Mouse (Mus musculus) right cerebral cortex, postnatal 25 days (tissue): ENCODE results near the gene Fhl3.

Experiments used
- DNase-seq: peaks from one replicate; pipeline ENCODE4 v3.0.0; 2022

Gene Fhl3

DNA sequence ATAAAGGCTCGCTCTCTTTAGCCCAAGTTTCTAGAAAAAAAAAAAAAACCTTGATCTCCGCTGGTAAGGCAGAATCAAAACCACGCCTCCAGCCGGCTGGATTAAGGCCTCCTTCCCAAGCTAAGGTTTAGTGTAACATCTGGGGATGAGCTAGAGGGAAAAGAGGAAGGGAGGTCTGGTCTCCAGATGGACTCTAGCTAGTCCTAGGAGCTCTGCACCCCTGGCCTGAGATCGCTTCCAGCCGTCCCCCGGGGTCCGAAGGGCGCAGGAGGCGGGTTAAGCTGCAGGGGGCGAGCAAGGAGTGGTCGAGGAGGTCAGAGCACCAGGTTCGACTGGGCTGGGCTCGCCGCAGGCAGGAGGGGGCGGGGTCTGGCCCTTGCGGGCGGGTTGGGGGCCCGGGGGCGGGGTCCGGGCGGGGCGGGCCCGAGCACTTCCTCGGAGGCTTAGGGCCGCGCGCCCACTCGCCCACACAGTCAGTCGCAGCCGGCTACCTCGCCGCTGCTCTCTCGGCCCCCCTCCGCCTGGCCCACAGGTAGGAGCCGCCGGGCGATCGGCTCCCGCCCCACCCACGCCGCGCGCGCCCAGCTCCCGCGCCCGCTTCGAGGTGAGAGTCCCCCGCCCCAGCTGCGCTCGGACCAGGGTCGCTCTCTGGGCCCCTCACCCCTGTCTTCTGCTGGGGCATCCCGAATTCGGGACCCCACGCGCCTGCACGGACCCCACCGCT is at the start of gene Fhl3:
TSS of gene Fhl3 (plus strand) at position 454 of the 724 bp plus-strand sequence.
- DNase-seq, result peak; percentile 24

DNA sequence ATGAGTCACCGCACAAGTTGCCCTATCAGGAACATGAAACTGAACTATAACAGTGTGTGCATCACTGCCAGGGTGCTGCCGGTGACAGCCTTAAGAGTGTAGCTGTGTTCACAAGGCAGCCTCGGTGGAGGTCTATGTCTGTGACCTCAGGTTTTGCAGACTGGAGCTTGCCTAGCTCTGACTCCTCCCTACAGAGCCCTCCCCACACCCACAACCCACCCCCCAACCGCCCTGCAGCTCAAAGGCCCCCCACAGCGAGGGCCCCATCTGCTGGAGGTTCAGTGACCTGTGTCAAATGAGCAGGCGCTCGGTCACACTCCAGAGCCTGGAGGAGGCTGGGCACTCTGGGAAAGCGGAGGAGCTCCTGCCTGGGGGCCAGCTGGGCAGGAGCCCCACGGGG is 47.6 kb upstream of the Fhl3 start:
- DNase-seq, result no peak

- no peak for DNase-seq
Observed at GRCm38 (mm10) chr4:124656518-124656853, 44.0 kb upstream of the Fhl3 start, which contains the start of gene Pou3f1. Gene Pou3f1, plus strand, starts transcription at chr4:124656807.

DNA sequence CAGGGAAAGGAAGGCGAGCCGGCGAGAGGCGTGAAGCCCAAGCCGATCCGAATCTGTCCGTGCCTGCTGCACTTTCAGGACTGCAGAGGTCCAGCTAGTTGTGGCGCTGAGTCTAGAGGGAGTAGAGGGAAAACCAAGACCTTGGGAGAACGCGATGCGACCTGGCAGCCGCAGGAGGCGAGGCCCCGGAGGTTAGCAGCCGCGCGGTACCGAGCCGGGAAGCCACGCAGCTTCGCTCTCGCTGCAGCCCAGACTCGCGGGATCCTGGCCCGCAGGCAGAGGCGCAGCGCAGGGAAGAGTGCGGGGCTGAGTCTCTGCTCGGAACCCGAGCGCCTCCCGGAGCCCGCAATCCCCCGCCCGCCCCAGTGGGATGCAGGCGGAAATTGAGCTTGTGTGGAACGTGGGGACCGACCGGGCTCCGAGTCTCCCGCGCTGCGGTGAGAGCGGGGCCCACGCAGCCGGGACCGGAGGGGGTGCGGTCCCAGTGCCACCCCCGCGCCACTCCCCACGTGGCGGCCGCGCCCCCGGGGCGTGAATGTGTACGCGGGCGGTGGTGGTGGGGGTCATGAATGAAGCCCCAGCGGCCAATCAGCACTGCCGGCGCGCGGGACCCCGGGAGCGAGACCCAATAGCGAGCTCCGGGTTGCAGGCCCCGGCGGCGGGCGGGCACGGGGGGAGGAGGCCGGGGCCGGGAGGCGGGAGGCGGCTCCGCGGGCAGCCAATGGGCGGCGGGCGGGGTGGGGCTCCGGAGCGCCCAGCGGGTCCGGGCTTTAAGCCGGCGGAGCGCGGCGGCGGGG is 43.4 kb upstream of the Fhl3 start:
- DNase-seq, result peak; percentile 90

DNA sequence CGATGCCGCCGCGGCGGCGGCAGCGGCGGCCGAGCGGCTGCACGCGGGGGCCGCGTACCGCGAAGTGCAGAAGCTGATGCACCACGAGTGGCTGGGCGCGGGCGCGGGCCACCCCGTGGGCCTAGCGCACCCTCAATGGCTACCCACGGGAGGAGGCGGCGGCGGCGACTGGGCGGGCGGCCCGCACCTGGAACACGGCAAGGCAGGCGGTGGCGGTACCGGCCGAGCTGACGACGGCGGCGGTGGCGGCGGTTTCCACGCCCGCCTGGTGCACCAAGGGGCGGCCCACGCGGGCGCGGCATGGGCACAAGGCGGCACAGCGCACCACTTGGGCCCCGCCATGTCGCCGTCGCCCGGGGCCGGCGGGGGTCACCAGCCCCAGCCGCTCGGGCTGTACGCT is 42.7 kb upstream of the Fhl3 start:
- DNase-seq, result peak; percentile 36

GRCm38 (mm10) chr4:124658412-124658851 is 42.1 kb upstream of the Fhl3 start:
- DNase-seq, result peak; percentile 42

- DNase-seq, result no peak
Observed at GRCm38 (mm10) chr4:124659251-124660217, 41.0 kb upstream of the Fhl3 start.

DNA sequence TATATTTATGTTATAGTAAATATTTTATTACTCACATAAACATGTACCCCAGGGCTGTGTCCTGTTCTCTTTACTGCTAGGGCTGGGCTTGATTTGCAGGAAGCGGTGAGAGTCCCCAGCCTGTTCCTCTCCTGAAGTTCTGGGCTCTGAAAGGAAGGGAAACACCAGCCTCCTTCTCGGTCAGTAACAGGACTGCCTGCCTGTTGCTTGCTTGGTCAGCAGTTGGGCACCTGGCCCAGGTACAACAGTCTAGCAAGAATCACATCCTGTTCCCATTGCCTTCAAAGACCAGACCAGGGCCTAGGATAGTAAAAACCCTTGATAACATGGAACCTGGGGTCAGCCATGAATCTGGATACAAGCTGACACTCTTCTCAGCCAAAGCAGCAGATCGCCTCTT is 39.9 kb upstream of the Fhl3 start:
- DNase-seq, result no peak

DNA sequence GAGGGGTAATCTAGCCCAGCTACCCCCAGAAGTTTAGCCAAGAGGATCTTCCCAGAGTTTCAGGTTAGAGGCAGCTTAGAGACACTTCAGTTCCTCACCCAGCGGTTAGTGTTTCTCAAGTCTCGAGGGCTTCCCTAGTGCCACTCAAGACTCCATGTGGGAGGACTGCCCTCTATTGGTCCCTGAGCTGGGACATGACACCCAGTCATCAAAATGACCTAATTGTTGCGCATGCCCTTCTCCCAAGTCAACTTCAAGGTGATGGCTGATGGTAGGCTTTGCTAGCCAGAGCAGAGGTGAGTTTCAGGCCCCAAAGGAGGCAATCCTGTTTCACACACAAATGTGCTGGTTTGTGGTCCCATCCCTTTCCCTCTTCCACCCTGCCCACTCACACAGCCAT is 37.5 kb upstream of the Fhl3 start:
- no peak for DNase-seq

DNA sequence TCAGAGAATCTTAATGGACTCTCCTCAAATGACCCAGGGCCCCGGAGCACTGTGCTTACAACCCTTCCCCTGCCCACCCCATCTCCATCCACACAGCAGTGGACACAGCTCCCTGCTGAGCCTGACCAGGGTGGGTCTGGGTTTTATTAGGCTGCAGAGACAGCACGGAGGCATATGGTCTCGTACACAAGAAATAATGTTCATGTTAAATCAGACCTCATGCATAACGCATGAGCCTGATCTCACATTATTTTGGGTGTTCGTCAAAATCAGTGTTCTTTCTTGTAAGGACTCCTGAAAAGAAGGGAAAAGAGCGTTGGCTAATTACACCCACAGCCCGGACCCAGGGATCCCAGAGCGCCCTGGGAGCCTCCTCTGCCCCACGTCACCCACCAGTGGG is 36.3 kb upstream of the Fhl3 start:
- no peak for DNase-seq

GRCm38 (mm10) chr4:124664604-124665003 is 35.9 kb upstream of the Fhl3 start:
- no peak for DNase-seq

DNA sequence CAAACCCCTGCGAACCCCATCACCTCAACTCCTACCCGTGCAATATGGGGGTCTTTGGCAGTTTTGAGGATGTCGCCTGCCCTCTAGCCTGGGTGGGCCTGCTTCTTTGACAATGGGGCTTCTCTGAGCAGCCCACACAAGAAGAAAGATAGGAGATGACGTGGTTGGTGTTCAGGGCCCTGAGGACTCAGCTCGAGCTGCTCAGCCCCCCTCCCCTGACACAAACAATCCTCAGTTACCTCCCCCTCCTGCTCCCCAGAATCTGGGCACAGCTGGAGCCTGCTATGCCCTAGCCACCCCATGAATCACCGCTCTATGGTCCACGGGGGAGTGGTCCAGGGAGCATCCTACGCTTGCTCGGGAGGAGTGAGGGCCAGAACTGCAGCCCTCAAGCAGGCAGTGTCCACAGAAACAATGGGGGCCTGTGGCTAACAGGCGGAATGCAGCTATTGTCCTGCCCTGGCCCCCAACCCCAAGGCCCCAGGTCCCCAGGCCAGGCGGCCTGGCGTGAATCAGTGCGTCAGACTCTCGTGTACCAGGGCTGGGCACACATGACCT is 32.9 kb upstream of the Fhl3 start:
- DNase-seq, result no peak

DNA sequence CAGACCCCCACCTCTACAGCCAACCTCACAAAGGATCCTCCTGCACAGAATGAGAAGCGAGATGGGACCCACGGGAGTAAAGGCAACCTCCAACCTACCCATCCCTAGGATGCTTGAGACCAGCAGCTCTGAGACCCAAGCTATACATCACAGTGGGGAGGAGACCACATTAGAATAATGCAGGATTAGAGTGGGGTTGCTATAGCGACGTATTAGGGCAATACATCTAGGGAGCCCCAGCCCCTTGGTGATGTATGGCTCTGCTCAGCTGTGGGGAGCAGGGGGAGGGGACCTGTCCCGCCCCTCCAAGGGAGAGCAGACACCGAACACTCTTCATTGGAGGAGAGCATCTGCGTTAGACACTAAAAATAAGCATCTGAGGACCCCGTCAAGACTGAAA is 32.4 kb upstream of the Fhl3 start:
- no peak for DNase-seq

- no peak for DNase-seq
Observed at GRCm38 (mm10) chr4:124670232-124670631, 30.3 kb upstream of the Fhl3 start.

- no peak for DNase-seq
Observed at GRCm38 (mm10) chr4:124671583-124671982, 28.9 kb upstream of the Fhl3 start.

- DNase-seq, result peak; percentile 33
Observed at GRCm38 (mm10) chr4:124672347-124673320, 27.9 kb upstream of the Fhl3 start.

DNA sequence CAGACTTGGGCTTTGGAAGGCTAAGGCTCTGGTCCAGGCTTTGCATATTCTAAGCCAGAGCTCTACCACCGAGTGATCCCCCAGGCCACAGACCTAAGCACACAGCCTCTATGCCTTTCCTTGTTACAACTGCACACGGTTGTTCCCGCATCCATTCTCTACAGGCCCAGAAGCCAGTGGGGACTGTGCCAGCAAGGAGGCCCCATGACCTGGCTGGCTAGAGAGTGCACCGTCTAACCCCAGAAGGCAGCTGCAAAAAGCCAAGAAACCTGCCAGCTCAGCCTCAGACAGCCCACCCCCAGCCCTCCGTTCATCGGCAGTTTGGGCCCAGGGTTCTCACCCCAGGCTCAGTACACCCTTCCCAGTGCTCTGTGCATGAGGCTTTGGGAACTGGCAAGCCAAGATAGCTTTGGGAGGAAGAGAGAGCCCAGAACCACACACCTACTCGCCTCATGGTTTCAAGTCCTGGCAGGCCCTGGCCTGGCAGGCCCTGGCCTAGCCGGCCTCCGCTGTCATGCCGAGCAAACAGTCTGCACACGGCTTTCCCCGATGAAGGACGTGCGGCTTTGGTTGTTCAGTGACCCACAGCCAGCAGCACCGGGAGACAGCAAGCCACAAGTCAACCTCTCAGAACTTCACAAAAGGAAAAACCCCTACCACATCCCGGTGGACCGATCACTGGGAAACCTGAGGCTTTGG is 26.0 kb upstream of the Fhl3 start:
- DNase-seq, result no peak

DNA sequence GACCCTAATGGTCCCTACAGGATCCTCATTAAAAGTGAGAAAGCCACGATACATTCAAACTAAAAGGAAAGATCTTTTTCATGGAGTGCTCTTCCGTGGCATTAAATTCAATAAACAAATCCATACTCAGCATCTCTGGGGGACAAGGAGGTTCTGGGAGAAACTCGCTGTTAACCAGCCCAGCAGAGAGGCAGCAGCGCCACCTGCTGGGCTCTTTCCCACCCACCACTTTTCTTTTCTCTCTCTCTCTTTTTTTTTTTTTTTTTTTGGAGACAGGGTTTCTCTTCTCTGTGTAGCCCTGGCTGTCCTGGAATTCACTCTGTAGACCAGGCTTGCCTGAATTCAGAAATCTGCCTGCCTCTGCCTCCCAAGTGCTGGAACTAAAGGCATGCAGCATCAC is 25.5 kb upstream of the Fhl3 start:
- peak; percentile 49 for DNase-seq

DNA sequence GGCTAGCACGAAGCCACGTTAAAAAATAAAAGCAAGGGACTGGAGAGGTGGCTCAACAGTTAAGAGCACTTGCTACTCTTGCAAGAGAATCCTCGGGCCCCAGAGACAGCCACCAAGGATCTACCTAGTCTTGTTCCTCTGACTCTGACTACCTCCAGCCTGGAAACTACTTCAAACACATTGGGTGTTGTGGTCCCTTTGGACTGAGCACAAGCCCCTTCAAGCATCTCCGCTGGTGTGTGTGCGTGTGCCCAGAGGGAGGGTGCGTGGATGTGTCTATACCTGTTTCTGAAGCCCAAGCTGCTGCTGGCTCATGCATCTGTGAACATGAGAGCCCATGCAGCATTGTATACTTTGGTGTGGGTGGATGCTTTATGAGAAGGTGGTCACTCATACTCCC is 24.5 kb upstream of the Fhl3 start:
- DNase-seq, result no peak

GRCm38 (mm10) chr4:124682270-124682669 is 18.2 kb upstream of the Fhl3 start:
- no peak for DNase-seq

GRCm38 (mm10) chr4:124683474-124683873 is 17.0 kb upstream of the Fhl3 start:
- no peak for DNase-seq
